Mouse (Mus musculus): ENCODE measurements around the gene Gm37240.
"Not testable (repeated sequence)": the region's sequence is repeated elsewhere in the genome, so short reads cannot be mapped to it uniquely, and the experiment has no call there.

The Gm37240 gene

GRCm38 (mm10) chr3:84649578-84650327 is 1237.6 kb downstream of the Gm37240 start:
- no peak for DNase-seq (ENCODE audit: low read depth, low spot score)

- not testable (repeated sequence) for DNase-seq (ENCODE audit: low read depth, low spot score)
Measured at GRCm38 (mm10) chr3:84648069-84648468, 1239.2 kb downstream of the Gm37240 start.

- DNase-seq (ENCODE audit: low read depth, low spot score) = no peak
Measured at GRCm38 (mm10) chr3:84647616-84648015, 1239.7 kb downstream of the Gm37240 start.

DNA sequence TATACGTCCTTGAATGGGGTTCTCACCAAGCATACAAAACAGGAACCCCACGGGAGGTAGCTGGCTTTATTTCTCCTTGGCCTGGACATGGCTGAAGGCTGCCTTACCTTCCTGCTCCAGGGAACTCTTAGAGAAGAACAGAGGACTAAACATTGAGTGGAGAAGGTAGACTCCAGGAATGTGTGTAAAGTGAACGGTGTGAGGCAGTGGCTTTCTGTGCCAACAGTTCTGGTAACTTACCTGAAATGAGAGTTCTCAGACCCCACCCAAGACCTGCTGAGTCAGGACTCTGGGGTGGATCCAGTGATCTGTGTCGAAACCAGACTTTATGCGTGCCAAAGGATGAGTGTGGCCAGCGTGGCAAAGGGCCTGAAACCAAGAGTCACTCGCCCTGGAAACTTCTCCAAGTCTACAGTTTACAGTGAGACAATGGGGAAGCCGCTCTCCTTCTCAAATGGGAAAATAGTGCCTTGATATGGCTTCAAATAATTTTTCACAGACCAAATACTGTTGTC is 1240.9 kb downstream of the Gm37240 start:
- no peak for DNase-seq (ENCODE audit: low read depth, low spot score)

DNA sequence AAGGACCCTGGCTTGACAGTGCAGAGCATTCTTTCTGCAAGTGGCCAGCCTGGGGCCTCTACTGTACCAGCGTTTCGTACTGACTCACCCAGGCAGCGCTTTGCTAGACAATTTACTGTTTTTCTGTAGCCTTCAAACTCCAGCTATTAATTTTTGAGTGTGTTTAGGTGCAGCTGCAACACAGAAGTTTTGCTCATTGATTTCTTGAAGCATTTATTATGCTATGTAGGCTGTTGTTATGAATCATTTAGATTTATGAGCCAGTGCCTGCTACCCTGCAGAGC is 1241.4 kb downstream of the Gm37240 start:
- no peak for DNase-seq (ENCODE audit: low read depth, low spot score)

- no peak for DNase-seq (ENCODE audit: low read depth, low spot score)
Measured at GRCm38 (mm10) chr3:84645156-84646006, 1241.9 kb downstream of the Gm37240 start.

GRCm38 (mm10) chr3:84642942-84643341 is 1244.4 kb downstream of the Gm37240 start:
- DNase-seq (ENCODE audit: low read depth, low spot score) = no peak

- no peak for DNase-seq (ENCODE audit: low read depth, low spot score)
Measured at GRCm38 (mm10) chr3:84641391-84641790, 1245.9 kb downstream of the Gm37240 start.

GRCm38 (mm10) chr3:84640536-84640935 is 1246.8 kb downstream of the Gm37240 start:
- DNase-seq (ENCODE audit: low read depth, low spot score) = no peak

- DNase-seq (ENCODE audit: low read depth, low spot score) = no peak
Measured at GRCm38 (mm10) chr3:84639767-84640500, 1247.4 kb downstream of the Gm37240 start.

- no peak for DNase-seq (ENCODE audit: low read depth, low spot score)
Measured at GRCm38 (mm10) chr3:84638858-84639257, 1248.5 kb downstream of the Gm37240 start.

DNA sequence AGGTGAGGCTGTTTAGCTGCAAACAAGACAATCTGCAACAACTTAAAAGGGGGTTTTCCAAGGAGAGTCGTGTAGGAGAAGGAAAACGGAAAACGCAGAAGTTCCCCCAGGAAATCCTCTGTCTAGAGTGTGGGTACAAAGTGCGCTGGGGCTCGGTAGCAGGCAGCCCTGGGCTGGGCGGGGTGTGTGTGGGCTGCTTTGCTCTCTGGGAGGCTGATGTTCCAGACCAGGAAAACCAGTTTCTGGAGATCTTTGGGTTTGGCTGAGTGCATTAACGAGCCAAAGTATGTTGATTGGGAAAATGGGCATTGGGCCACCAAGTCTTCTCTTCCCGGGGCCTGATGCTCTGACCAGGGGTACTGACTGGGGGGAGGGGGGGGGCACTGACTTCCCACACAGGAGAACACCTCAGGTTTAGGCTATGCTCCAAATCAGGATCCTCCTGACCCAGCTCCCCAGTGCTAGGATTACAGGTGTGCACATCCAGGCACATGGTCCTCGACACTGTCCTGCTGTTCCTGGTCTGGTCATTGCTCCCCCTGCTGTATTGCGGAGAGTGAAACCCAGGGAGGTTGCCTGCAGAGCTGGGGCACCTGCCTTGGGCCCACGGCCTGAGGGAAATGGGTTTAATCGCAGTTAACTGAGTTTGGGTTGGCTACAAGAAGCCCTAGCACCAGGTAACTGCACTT is 1249.3 kb downstream of the Gm37240 start:
- DNase-seq (ENCODE audit: low read depth, low spot score) = no peak

DNA sequence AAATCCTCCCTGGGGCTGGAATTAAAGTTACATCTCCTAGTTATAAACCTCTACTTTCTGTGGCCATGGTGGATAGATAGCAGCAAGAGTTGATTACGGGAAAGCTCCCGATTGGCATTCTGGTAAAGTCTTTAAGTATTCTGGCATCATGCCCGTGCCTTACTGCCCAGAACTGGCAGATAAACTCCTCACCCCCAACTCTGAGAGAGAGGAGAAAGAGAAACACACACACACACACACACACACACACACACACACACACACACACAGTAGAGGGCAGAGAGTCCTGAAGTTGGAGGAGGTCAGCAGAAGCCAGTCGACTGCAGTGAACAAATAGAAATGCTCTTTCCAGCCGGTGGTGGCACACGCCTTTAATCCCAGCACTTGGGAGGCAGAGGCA is 1250.2 kb downstream of the Gm37240 start:
- no peak for DNase-seq (ENCODE audit: low read depth, low spot score)

DNA sequence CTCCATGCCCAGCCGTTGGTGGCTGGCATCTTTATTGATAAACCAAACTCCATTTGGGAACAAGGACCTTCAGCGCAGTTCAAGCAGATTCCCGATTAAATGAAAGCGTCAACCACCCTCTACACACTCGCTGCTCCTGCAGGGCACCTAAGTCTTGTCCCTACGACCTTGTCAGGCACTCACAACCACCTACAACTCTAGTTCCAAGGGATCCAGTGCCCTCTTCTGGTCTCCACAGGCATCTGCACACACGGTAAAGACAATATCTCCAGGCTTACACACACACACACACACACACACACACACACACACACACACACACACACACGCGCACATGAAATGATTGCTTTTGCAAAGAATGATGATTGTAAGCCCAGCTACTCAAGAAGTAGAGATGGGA is 1255.7 kb downstream of the Gm37240 start:
- no peak for DNase-seq (ENCODE audit: low read depth, low spot score)

DNA sequence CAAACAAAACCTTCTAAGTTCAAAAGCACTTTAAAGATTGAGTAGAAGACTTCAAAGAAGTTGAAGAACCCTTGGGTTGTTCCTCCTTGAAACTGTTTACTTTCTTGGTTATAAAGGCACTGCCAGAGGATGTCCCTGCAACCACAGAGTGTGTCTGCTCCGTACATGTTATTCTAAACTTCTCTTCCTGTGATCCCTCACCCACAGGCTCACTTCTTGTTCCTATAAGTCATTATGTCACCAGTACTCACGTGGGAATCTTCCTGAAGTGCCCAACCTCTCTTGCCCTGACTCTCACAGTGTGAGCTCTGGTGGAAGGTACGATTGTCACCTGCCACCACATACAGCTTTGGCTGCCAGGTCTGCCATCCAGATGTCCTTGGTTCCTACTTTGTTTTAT is 1265.3 kb downstream of the Gm37240 start:
- no peak for DNase-seq (ENCODE audit: low read depth, low spot score)

DNA sequence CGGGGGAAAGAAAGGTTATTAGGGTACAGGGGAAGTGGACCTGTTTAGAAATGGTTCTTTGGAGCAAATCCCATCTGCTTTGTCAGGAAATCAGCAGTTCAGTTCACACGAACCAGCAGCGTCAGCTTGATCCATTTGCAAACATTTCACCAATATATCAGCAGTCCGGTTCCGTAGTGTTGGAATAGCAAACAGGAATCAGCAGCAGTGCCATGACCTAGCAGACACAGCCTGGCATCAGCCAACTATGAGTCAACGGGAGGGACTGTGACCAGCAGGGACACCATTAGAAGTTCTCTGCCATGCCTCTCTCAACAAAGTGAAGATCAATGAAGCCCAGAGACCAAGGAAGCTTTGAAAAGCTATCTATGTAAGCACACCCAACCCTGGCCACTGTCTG is 1267.6 kb downstream of the Gm37240 start:
- DNase-seq (ENCODE audit: low read depth, low spot score) = no peak

DNA sequence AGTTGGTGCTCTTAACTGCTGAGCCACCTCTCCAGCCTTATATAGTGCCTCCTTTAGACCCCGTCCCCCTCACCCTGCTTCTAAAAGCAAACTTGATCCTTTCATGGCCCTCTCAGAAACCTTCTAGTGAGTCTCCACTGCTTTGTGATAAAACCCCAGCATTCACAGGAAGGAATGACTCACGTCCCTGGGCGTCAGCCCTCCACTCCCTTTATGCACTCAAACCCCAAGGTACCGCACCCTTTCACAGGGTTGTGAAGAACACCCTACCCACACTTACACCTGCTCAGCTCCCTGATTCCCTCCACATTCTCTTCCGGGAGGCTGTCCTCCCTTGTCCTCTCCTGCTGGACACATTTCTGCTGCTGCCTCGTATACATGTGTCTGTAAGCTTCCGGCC is 1268.3 kb downstream of the Gm37240 start:
- DNase-seq (ENCODE audit: low read depth, low spot score) = no peak

DNA sequence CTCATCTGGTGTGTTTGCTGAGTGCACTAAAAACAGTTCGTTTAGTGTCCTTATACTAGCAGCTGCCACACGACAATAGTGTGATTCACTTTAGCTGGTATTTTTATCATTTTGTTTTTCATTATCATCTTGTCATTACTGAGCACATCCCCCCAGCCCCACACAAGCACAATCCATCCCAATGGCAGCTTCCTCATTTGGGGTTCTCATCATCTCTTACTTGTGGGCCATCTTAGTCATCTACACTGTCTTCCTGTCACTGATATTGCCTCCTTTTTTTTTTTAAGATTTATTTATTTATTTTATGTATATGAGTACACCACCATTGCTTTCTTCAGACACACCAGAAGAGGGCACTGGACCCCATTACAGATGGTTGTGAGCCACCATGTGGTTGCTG is 1268.7 kb downstream of the Gm37240 start:
- no peak for DNase-seq (ENCODE audit: low read depth, low spot score)

DNA sequence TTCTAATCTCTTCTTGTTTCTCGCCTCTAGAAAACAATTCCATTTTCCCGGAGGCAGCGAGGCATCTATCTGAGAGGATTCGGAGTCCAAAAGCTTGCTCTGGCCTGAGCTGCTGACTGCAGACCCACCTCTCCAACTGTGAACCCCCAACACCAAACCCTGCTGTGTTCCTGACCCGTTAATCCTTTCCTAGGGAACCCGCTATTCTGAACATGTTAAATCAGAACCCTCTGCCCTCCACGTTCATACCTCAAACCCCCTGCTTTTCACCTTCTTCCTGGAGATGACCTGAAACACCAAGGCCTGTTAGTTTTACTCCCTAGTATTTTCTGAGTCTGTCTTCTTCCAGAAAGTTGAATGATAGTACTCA is 1271.5 kb downstream of the Gm37240 start:
- no peak for DNase-seq (ENCODE audit: low read depth, low spot score)

DNA sequence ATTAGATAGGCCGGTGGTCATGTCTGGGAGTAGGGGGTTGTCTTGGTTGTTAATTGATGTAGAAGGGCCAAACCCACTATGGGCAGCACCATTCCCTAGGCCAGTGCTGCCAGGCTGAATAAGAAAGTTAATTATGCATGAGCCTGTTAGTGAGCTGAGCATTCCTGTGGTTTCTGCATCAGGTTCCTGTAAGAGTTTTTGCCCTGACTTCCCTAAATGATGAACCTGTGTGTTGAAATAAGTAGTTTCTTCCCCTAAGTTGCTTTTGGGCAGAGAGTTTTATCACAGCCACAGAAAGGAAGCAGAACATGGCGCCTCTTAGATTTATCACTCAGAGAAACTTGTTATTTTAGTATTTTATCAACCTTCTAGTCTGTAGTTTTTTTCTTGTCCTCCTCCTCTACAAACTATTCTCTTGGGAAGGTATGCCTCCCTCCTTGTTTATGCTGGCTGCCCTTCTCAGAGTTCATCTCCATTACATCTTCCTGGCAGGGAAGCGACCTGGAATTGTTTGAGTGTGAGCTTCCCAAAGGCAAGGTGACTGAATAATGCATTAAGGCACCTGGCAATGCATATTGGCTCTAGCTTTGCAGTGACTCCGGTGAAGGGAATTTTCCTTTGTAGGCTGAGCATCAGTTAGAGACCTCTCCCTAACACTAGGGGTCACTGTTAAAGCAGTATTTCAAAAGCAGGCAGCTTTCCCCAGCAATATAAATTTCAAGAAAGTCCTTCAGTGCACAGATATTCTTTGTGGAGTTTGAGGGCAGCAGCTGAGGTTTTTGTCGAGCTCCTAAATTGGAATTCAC is 1272.1 kb downstream of the Gm37240 start:
- DNase-seq (ENCODE audit: low read depth, low spot score) = peak; percentile 31

DNA sequence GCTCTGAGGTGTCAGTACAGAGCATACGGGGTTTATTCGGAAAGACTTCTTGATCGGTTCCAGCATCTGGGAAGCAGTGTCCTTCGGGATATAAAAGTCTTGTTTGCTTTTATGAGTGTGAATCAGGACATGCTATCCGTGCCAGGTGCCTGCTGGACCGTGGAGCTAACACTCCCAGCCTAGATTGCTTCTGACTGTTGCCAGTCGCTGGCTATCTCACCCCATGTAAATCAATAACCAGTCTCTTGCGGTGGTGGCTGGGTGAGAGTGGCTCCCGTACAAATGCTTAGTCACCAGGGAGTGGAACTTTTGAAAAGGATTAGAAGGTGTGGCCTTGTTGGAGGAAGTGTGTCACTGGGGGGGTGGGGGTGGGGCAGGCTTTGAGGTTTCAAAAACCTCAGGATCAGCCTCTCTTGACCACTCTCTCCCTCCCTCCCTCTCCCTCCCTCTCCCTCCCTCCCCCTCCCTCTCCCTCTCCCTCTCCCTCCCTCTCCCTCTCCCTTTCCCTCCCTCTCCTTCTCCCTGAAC is 1277.1 kb downstream of the Gm37240 start:
- no peak for DNase-seq (ENCODE audit: low read depth, low spot score)

Data from retina, postnatal 7 days (tissue).